Mouse (Mus musculus) bone marrow macrophage, adult 2 months (primary cell): ENCODE data around the gene Susd1.

Experiments
- CTCF ChIP-seq: IDR thresholded peaks from 2 replicates; pipeline ENCODE4 v1.5.1; 2012; ENCODE audit warnings: low read depth, mild to moderate bottlenecking, low read length, moderate library complexity
- POLR2A ChIP-seq: IDR thresholded peaks from 2 replicates; pipeline ENCODE4 v1.6.1; 2012; ENCODE audit warnings: mild to moderate bottlenecking, low read depth, low read length, borderline replicate concordance

GRCm38 (mm10) chr4:59371910-59372309 lies 66.5 kb downstream of the Susd1 start:
- no peak for TF ChIP-seq CTCF
- no peak for TF ChIP-seq POLR2A
